Mouse (Mus musculus) limb, embryonic 14.5 days (tissue): ENCODE data around the gene Cep89. TPM values are rescaled to one million over a fixed set of nuclear protein-coding genes. Genes with fewer than 3 reads are reported as not detected.

ENCODE experiments used
- ATAC-seq: fragments of 200-750 bp; cut with Nextera tagmentation; 2 replicates; pipeline ENCODE4 v1.8.0; 2017; ENCODE audit warnings: low read depth, moderate number of reproducible peaks, moderate TSS enrichment; ENCODE audit not compliant: low FRiP score
- DNase-seq: peaks from one replicate; pipeline ENCODE4 v3.0.0-alpha.2; 2015; ENCODE audit warnings: low spot score
- H3K27ac ChIP-seq: fragments of 300-500 bp; sonication (generic); replicated peaks from 2 replicates; pipeline ENCODE4 v1.5.1; 2014; ENCODE audit warnings: low read depth, mild to moderate bottlenecking, low read length, moderate library complexity, mixed read lengths
- H3K27me3 ChIP-seq: fragments of 300-500 bp; sonication (generic); 2 replicates; pipeline ENCODE4 v1.6.1; 2014; ENCODE audit warnings: low read length, mixed read lengths; ENCODE audit not compliant: control insufficient read depth, insufficient read depth
- H3K36me3 ChIP-seq: fragments of 300-500 bp; sonication (generic); 2 replicates; pipeline ENCODE4 v1.6.1; 2014; ENCODE audit warnings: mild to moderate bottlenecking, low read length, moderate library complexity, mixed read lengths; ENCODE audit not compliant: control insufficient read depth, insufficient read depth
- H3K4me1 ChIP-seq: fragments of 300-500 bp; sonication (generic); 2 replicates; pipeline ENCODE4 v1.6.1; 2014; ENCODE audit warnings: antibody characterized with exemption, low read length, mixed read lengths; ENCODE audit not compliant: control insufficient read depth, insufficient read depth
- H3K4me2 ChIP-seq: fragments of 300-500 bp; sonication (generic); replicated peaks from 2 replicates; pipeline ENCODE4 v1.6.1; 2014; ENCODE audit warnings: low read depth, mild to moderate bottlenecking, low read length, moderate library complexity; ENCODE audit not compliant: severe bottlenecking
- H3K4me3 ChIP-seq: fragments of 300-500 bp; sonication (generic); replicated peaks from 2 replicates; pipeline ENCODE4 v1.5.1; 2014; ENCODE audit warnings: low read length
- H3K9ac ChIP-seq: fragments of 300-500 bp; sonication (generic); 2 replicates; pipeline ENCODE4 v1.6.1; 2014; ENCODE audit warnings: mild to moderate bottlenecking, low read depth, low read length, moderate library complexity; ENCODE audit not compliant: severe bottlenecking
- H3K9me3 ChIP-seq: fragments of 300-500 bp; sonication (generic); 2 replicates; pipeline ENCODE4 v1.6.1; 2016; ENCODE audit warnings: low read length; ENCODE audit not compliant: control insufficient read depth
- POLR2A ChIP-seq: fragments of 200-500 bp; IDR thresholded peaks from 2 replicates; pipeline ENCODE4 v1.8.0; 2012; ENCODE audit warnings: inconsistent platforms, mild to moderate bottlenecking, moderate library complexity, borderline replicate concordance; ENCODE audit not compliant: insufficient read depth, insufficient read length; ENCODE audit errors: extremely low read depth
- WGBS: fragments of 180-500 bp; shearing (Covaris S2); extraction: QIAGEN DNeasy Blood & Tissue Kit; methylation state at CpG from one replicate; pipeline ENCODE4 v1.1.7; 2014; 5-methylcytosine and 5-hydroxymethylcytosine counted together
- polyA plus RNA-seq, 2 experiments: library from polyadenylated mRNA; depleted of rRNA in 1 of 2; stranded (reverse) in 1 of 2; unstranded in 1 of 2; fragments of >200 nt; fragmentation: Nextera tagmentation in 1 of 2; extraction: Ambion mirVana in 1 of 2; gene quantifications; 2 replicates each; pipeline versions ENCODE4 v1.2.1 to v1.2.3; 2012 to 2014

Gene Cep89
- polyA plus RNA-seq, 2 experiments = 25.7 to 32.9 TPM

DNA sequence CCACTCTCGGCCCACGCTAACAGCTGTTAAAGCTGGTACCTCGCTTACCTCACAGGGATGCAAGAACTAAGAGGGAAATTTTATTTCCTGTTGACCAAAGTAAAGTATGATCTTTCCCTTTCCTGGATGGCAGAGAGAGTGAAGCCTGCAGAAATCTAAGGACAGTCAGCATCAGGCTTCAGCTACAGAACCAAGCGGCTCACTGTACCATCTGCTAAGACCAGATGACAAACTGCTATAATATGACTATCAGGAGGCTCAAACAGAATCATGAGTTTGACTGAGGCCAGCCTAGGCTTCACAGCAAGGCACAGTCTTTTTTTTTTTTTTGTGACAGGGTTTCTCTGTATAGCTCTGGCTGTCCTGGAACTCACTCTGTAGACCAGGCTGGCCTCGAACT is 68.2 kb downstream of the Cep89 start:
- ATAC-seq = no peak
- Histone ChIP-seq H3K4me2 (no peak overlapping the region), H3K27me3 (no peaks in the 10 kb centered on the region), H3K4me3 (no peak overlapping the region), H3K9me3 (no peaks in the 10 kb centered on the region), H3K36me3 (no peaks in the 10 kb centered on the region), H3K9ac (no peak overlapping the region), H3K27ac (no peak overlapping the region), H3K4me1 (no peaks in the 10 kb centered on the region)
- 94% methylated on average over 5 of the region's 5 CpGs for WGBS
- DNase-seq = no peak
- TF ChIP-seq POLR2A = no peak

DNA sequence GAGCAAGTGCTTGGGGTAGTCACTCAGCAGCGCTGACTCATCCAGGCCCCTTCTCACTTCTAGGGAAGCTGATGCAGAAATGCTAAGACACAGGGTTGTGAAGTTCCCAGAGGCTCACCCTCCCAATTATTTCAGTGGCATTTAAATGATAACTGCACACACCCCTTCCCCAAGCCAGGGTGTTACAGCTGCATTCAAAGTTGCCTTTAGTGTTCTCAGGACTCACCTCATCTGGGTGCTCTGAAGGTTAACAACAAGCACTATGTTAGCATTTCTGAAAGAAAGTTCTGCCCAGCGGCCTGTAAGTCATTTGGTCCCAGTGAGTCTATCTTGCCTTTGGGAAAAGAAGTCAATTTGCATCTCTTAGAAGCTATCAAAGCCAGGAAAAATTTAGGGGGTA is 71.0 kb downstream of the Cep89 start:
- DNase-seq = no peak
- Histone ChIP-seq H3K36me3 (no peaks in the 10 kb centered on the region), H3K27me3 (no peaks in the 10 kb centered on the region), H3K4me2 (no peak overlapping the region), H3K4me1 (no peaks in the 10 kb centered on the region), H3K27ac (no peak overlapping the region), H3K4me3 (no peak overlapping the region), H3K9me3 (no peaks in the 10 kb centered on the region), H3K9ac (no peak overlapping the region)
- WGBS = 55% methylated on average over 2 of the region's 2 CpGs
- no peak for TF ChIP-seq POLR2A
- no peak for ATAC-seq

DNA sequence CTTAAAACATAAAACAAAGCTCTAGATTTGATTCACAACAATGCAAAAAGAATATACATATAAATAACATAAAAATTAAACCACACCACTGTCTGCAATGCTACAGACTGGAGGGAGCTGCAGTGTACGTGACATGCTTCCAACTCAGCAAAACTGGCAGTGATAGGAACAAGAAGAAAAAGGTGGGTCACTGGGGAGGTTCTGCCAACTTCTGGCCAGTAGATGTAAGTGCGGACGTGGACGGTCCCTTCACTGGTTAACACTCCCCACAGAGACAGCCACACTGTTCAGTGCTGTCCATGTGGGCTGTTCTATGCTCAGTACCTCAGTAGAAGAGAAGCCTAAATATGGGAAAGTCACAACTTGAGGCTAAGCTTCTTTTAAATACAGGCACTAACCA is 74.0 kb downstream of the Cep89 start:
- no peaks in the 10 kb centered on the region for H3K36me3 ChIP-seq
- no peaks in the 10 kb centered on the region for H3K4me1 ChIP-seq
- no peak overlapping the region for H3K4me2 ChIP-seq
- no peaks in the 10 kb centered on the region for H3K9me3 ChIP-seq
- DNase-seq = no peak
- no peak overlapping the region for H3K9ac ChIP-seq
- no peak for ATAC-seq
- WGBS = 45% methylated on average over 4 of the region's 4 CpGs
- H3K27me3 ChIP-seq = no peaks in the 10 kb centered on the region
- no peak overlapping the region for H3K27ac ChIP-seq
- no peak for TF ChIP-seq POLR2A
- H3K4me3 ChIP-seq = no peak overlapping the region

DNA sequence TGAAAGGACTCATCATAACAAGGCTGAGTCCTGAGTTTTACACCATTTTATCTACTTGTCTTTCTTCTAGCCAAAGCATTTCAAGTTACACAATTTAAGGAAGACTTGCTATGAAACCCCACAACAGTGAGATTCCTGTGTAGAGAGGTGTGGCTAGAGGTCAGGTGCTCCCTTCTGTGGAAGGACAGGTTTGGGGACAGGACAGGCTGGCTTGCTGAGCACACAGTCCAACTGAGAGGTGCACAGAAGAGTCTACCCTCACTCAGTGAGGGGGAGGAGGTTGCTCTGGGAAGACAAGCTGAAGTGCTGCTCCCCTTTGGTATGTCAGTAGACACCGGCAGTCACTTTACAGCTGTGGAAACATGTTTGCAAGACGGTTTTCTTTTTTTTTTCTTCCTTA is 79.6 kb downstream of the Cep89 start:
- no peak overlapping the region for H3K4me2 ChIP-seq
- no peak overlapping the region for H3K9ac ChIP-seq
- no peaks in the 10 kb centered on the region for H3K9me3 ChIP-seq
- no peak overlapping the region for H3K4me3 ChIP-seq
- ATAC-seq = no peak
- H3K27me3 ChIP-seq = no peaks in the 10 kb centered on the region
- TF ChIP-seq POLR2A = no peak
- DNase-seq = no peak
- H3K27ac ChIP-seq = no peak overlapping the region
- 68% methylated on average over 2 of the region's 2 CpGs for WGBS
- H3K36me3 ChIP-seq = no peaks in the 10 kb centered on the region
- H3K4me1 ChIP-seq = no peaks in the 10 kb centered on the region

DNA sequence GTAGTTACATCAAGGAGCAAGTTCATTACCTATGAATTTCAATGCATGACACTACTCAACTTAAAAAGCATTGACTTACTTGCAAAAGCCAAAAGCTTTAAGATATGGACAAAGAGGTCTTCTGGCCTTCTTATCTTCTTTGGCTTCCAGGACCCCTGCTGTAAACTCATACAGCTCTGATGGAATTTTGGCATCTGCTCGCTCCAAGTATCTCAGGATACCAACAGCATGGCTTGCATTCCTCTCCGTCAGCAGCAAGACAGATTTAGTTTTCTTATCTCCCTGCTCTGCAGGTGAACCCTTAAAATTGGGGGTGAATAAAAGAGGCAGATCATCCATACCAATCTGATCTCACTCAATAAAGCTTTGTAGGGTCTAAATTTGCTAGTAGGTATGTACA is 88.3 kb downstream of the Cep89 start:
- DNase-seq (no peak), ATAC-seq (no peak)
- H3K4me1 ChIP-seq = no peaks in the 10 kb centered on the region
- no peaks in the 10 kb centered on the region for H3K9me3 ChIP-seq
- H3K4me2 ChIP-seq = no peak overlapping the region
- WGBS = 73% methylated on average over 2 of the region's 2 CpGs
- H3K4me3 ChIP-seq = no peak overlapping the region
- H3K27ac ChIP-seq = no peak overlapping the region
- no peaks in the 10 kb centered on the region for H3K36me3 ChIP-seq
- TF ChIP-seq POLR2A = no peak
- no peak overlapping the region for H3K9ac ChIP-seq
- H3K27me3 ChIP-seq = no peaks in the 10 kb centered on the region

DNA sequence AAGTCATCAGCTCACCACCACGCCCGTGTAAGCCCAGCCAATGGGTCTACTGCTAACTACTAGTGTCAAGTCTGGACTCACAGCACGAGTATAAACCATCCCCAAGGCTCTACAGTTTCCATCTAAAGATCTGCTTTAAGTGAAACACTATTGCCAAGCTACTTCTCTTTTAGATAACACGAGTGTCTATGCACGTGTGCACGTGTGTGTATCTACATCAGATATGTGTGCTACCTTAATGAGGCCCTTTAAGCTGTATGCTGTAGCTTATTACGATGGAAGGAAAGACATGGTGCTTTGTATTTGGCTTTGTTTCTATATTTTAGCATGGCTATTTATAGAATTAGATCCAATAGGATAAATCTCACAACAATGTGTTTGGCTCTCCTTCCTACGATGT is 89.7 kb downstream of the Cep89 start:
- no peak overlapping the region for H3K4me2 ChIP-seq
- ATAC-seq (no peak), DNase-seq (no peak)
- H3K9me3 ChIP-seq = no peaks in the 10 kb centered on the region
- WGBS = 82% methylated on average over 8 of the region's 8 CpGs
- H3K9ac ChIP-seq = no peak overlapping the region
- H3K27me3 ChIP-seq = no peaks in the 10 kb centered on the region
- no peaks in the 10 kb centered on the region for H3K4me1 ChIP-seq
- no peak overlapping the region for H3K27ac ChIP-seq
- TF ChIP-seq POLR2A = no peak
- H3K4me3 ChIP-seq = no peak overlapping the region
- no peaks in the 10 kb centered on the region for H3K36me3 ChIP-seq

Other genes starting within 250 kb of the Cep89 start
- gene Slc7a10, start 210.7 kb upstream of the Cep89 start, polyA plus RNA-seq (2012; rRNA removed) = 7.5 and 9.1 TPM in 2 replicates
- 2.7 and 3.2 TPM in 2 replicates for gene Slc7a10, start 210.7 kb upstream of the Cep89 start, polyA plus RNA-seq (2014; fragmentation: Nextera tagmentation; extraction: Ambion mirVana)
- gene Lrp3, start 181.5 kb upstream of the Cep89 start, polyA plus RNA-seq (2012; rRNA removed) = 31.7 and 43.3 TPM in 2 replicates
- gene Lrp3, start 181.5 kb upstream of the Cep89 start, polyA plus RNA-seq (2014; fragmentation: Nextera tagmentation; extraction: Ambion mirVana) = 11.7 and 12.7 TPM in 2 replicates
- gene Gpatch1, start 78.6 kb upstream of the Cep89 start, polyA plus RNA-seq (2012; rRNA removed) = 10.2 and 12.8 TPM in 2 replicates
- 15.8 and 21.2 TPM in 2 replicates for gene Gpatch1, start 78.6 kb upstream of the Cep89 start, polyA plus RNA-seq (2014; fragmentation: Nextera tagmentation; extraction: Ambion mirVana)
- 1.8 and 2.5 TPM in 2 replicates for gene Rhpn2, start 62.9 kb upstream of the Cep89 start, polyA plus RNA-seq (2012; rRNA removed)
- 1.7 and 2.0 TPM in 2 replicates for gene Rhpn2, start 62.9 kb upstream of the Cep89 start, polyA plus RNA-seq (2014; fragmentation: Nextera tagmentation; extraction: Ambion mirVana)
- 5.1 and 5.7 TPM in 2 replicates for gene Faap24, start 199 bp upstream of the Cep89 start, polyA plus RNA-seq (2012; rRNA removed)
- gene Faap24, start 199 bp upstream of the Cep89 start, polyA plus RNA-seq (2014; fragmentation: Nextera tagmentation; extraction: Ambion mirVana) = 13.0 and 14.3 TPM in 2 replicates
- gene Slc7a9, start 51.8 kb downstream of the Cep89 start, polyA plus RNA-seq (2012; rRNA removed) = 0.59 and 0.70 TPM in 2 replicates
- 0.50 TPM in 1 of 2 replicates, not detected in the other for gene Slc7a9, start 51.8 kb downstream of the Cep89 start, polyA plus RNA-seq (2014; fragmentation: Nextera tagmentation; extraction: Ambion mirVana)
- 0.14 and 0.63 TPM in 2 replicates for gene Tdrd12, start 140.7 kb downstream of the Cep89 start, polyA plus RNA-seq (2012; rRNA removed)
- 0.26 and 0.55 TPM in 2 replicates for gene Tdrd12, start 140.7 kb downstream of the Cep89 start, polyA plus RNA-seq (2014; fragmentation: Nextera tagmentation; extraction: Ambion mirVana)
- gene Nudt19, start 159.3 kb downstream of the Cep89 start, polyA plus RNA-seq (2012; rRNA removed) = 19.8 and 25.8 TPM in 2 replicates
- gene Nudt19, start 159.3 kb downstream of the Cep89 start, polyA plus RNA-seq (2014; fragmentation: Nextera tagmentation; extraction: Ambion mirVana) = 48.5 and 49.0 TPM in 2 replicates
- 1.4 and 1.5 TPM in 2 replicates for gene Rgs9bp, start 188.5 kb downstream of the Cep89 start, polyA plus RNA-seq (2012; rRNA removed)
- gene Rgs9bp, start 188.5 kb downstream of the Cep89 start, polyA plus RNA-seq (2014; fragmentation: Nextera tagmentation; extraction: Ambion mirVana) = 0.99 and 1.1 TPM in 2 replicates
- 50.8 and 52.2 TPM in 2 replicates for gene Ankrd27, start 189.2 kb downstream of the Cep89 start, polyA plus RNA-seq (2012; rRNA removed)
- gene Ankrd27, start 189.2 kb downstream of the Cep89 start, polyA plus RNA-seq (2014; fragmentation: Nextera tagmentation; extraction: Ambion mirVana) = 45.8 and 47.6 TPM in 2 replicates